Mouse (Mus musculus) liver, postnatal 0 days (tissue): Measurements from ENCODE around the gene Olfr981. TPM values are rescaled to one million over a fixed set of nuclear protein-coding genes. Genes with fewer than 3 reads are reported as not detected.
"Not testable (repeated sequence)": the region's sequence is repeated elsewhere in the genome, so short reads cannot be mapped to it uniquely, and the experiment has no call there.

ENCODE experiments used
- ATAC-seq: fragments of 200-750 bp; cut with Nextera tagmentation; 2 replicates; pipeline ENCODE4 v1.8.0; 2017; ENCODE audit warnings: mild to moderate bottlenecking, moderate library complexity
- DNase-seq: peaks from one replicate; pipeline ENCODE4 v3.0.0-alpha.2; 2016
- H3K27ac ChIP-seq: fragments of 300-500 bp; sonication (generic); 2 replicates; pipeline ENCODE4 v1.5.1; 2014; ENCODE audit warnings: antibody characterized with exemption, moderate library complexity, mild to moderate bottlenecking, low read depth
- H3K27me3 ChIP-seq: fragments of 300-500 bp; sonication (generic); 2 replicates; pipeline ENCODE4 v1.6.1; 2014; ENCODE audit warnings: low read length, control low read depth, mixed read lengths; ENCODE audit not compliant: insufficient read depth
- H3K36me3 ChIP-seq: fragments of 300-500 bp; sonication (generic); replicated peaks from 2 replicates; pipeline ENCODE4 v1.6.1; 2014; ENCODE audit warnings: mild to moderate bottlenecking, control low read depth, low read length, moderate library complexity, mixed read lengths; ENCODE audit not compliant: insufficient read depth
- H3K4me1 ChIP-seq: fragments of 300-500 bp; sonication (generic); 2 replicates; pipeline ENCODE4 v1.6.1; 2014; ENCODE audit warnings: antibody characterized with exemption, mild to moderate bottlenecking, control low read depth; ENCODE audit not compliant: insufficient read depth
- H3K4me2 ChIP-seq: fragments of 300-500 bp; sonication (generic); 2 replicates; pipeline ENCODE4 v1.6.1; 2014; ENCODE audit warnings: low read depth, mild to moderate bottlenecking, low read length, moderate library complexity, mixed read lengths
- H3K4me3 ChIP-seq: fragments of 300-500 bp; sonication (generic); 2 replicates; pipeline ENCODE4 v1.5.1; 2014; ENCODE audit warnings: low read depth, low read length
- H3K9ac ChIP-seq: fragments of 300-500 bp; sonication (generic); replicated peaks from 2 replicates; pipeline ENCODE4 v1.6.1; 2014; ENCODE audit warnings: mild to moderate bottlenecking, moderate library complexity
- H3K9me3 ChIP-seq: fragments of 300-500 bp; sonication (generic); 2 replicates; pipeline ENCODE4 v1.6.1; 2016; ENCODE audit warnings: mild to moderate bottlenecking, control low read depth, low read length, mixed read lengths
- CTCF ChIP-seq: sonication (generic); IDR thresholded peaks from 2 replicates; pipeline ENCODE4 v1.5.1; 2016; ENCODE audit warnings: antibody characterized with exemption, low read depth
- EP300 ChIP-seq: IDR thresholded peaks from 2 replicates; pipeline ENCODE4 v1.6.1; 2016; ENCODE audit warnings: antibody characterized with exemption, low read depth, mild to moderate bottlenecking
- WGBS: fragments of 180-500 bp; shearing (Covaris S2); extraction: QIAGEN DNeasy Blood & Tissue Kit; methylation state at CpG from one replicate; pipeline ENCODE4 v1.1.7; 2014; ENCODE audit not compliant: insufficient replicate concordance; 5-methylcytosine and 5-hydroxymethylcytosine counted together
- polyA plus RNA-seq: library from polyadenylated mRNA; unstranded; fragments of >200 nt; fragmentation: Nextera tagmentation; extraction: Ambion mirVana; gene quantifications from 2 replicates; pipeline ENCODE4 v1.2.1, GENCODE M21; 2015

The Olfr981 gene
- not detected in 2 replicates for polyA plus RNA-seq

- ATAC-seq (no peak), DNase-seq (no peak)
- no peaks in the 10 kb centered on the region for H3K27me3 ChIP-seq
- H3K27ac ChIP-seq = no peak within 1 kb of the TSS
- H3K4me3 ChIP-seq = no peak within 1 kb of the TSS
- no peak within 1 kb of the TSS for H3K4me2 ChIP-seq
- H3K4me1 ChIP-seq = no peaks in the 10 kb centered on the region
- 53% methylated on average over 2 of the region's 2 CpGs for WGBS
- H3K9me3 ChIP-seq = no peaks in the 10 kb centered on the region
- H3K9ac ChIP-seq = no peak within 1 kb of the TSS
- TF ChIP-seq EP300 (no peak), CTCF (no peak)
- no peaks in the 10 kb centered on the region for H3K36me3 ChIP-seq
These were observed at the start of gene Olfr981 for GRCm38 (mm10) chr9:40021164-40021563. TSS of gene Olfr981 (plus strand) at chr9:40021464.

GRCm38 (mm10) chr9:39976581-39977145 lies 44.6 kb upstream of the Olfr981 start:
- H3K27ac ChIP-seq, H3K9ac ChIP-seq, DNase-seq, H3K36me3 ChIP-seq, H3K9me3 ChIP-seq, ATAC-seq, H3K4me3 ChIP-seq, H3K4me2 ChIP-seq, H3K27me3 ChIP-seq, H3K4me1 ChIP-seq: not testable (repeated sequence)
- WGBS = 67% methylated on average over 1 of the region's 1 CpGs

DNA sequence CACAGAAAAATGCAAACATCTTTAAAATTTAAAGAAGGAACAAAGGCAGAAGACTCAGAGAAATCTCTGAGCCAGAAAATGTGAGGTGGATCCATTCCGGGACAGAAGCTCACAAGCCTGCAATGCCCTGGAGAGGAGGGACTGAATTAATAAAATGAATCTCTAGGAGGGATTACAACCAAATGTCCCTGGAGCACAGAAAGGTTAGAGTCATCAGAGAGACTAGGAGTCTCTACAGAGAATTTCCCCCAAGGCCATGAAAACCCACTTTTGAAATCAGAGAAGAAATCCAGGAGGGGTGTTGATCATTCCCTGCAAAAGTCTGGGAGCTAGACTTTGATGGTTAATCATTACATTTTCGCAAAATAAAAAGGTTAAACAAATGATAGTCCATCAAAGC lies 29.5 kb upstream of the Olfr981 start, which contains the start of gene Olfr978:
Gene Olfr978, plus strand, starts transcription at position 301 of the 400 bp plus-strand sequence.
- H3K9me3 ChIP-seq = no peaks in the 10 kb centered on the region
- H3K36me3 ChIP-seq = no peaks in the 10 kb centered on the region
- ATAC-seq = no peak
- H3K9ac ChIP-seq = no peak within 1 kb of the TSS
- H3K27me3 ChIP-seq = no peaks in the 10 kb centered on the region
- TF ChIP-seq CTCF (no peak), EP300 (no peak)
- WGBS = 76% methylated on average over 2 of the region's 2 CpGs
- no peak within 1 kb of the TSS for H3K27ac ChIP-seq
- no peak for DNase-seq
- no peaks in the 10 kb centered on the region for H3K4me1 ChIP-seq
- H3K4me2 ChIP-seq = no peak within 1 kb of the TSS
- H3K4me3 ChIP-seq = no peak within 1 kb of the TSS

- TF ChIP-seq EP300 (no peak), CTCF (no peak)
- H3K27ac ChIP-seq = no peak within 1 kb of the TSS
- DNase-seq (no peak), ATAC-seq (no peak)
- H3K9me3 ChIP-seq = no peaks in the 10 kb centered on the region
- no peak within 1 kb of the TSS for H3K4me2 ChIP-seq
- 82% methylated on average over 1 of the region's 1 CpGs for WGBS
- H3K36me3 ChIP-seq = no peaks in the 10 kb centered on the region
- no peaks in the 10 kb centered on the region for H3K27me3 ChIP-seq
- H3K9ac ChIP-seq = no peak within 1 kb of the TSS
- no peak within 1 kb of the TSS for H3K4me3 ChIP-seq
- no peaks in the 10 kb centered on the region for H3K4me1 ChIP-seq
These were observed 17.9 kb upstream of the Olfr981 start, which contains the start of gene Olfr979 for GRCm38 (mm10) chr9:40003365-40003764. TSS of gene Olfr979 (minus strand) at chr9:40003465.

GRCm38 (mm10) chr9:40009482-40009881 lies 11.8 kb upstream of the Olfr981 start, which contains the start of gene Olfr980:
TSS of gene Olfr980 (minus strand) at chr9:40009582.
- no peak for ATAC-seq
- H3K9me3 ChIP-seq = no peaks in the 10 kb centered on the region
- TF ChIP-seq CTCF = no peak
- no peak for TF ChIP-seq EP300
- H3K9ac ChIP-seq = no peak within 1 kb of the TSS
- H3K27ac ChIP-seq = no peak within 1 kb of the TSS
- no peaks in the 10 kb centered on the region for H3K4me1 ChIP-seq
- WGBS = 74% methylated on average over 1 of the region's 1 CpGs
- no peak within 1 kb of the TSS for H3K4me3 ChIP-seq
- H3K27me3 ChIP-seq = no peaks in the 10 kb centered on the region
- no peaks in the 10 kb centered on the region for H3K36me3 ChIP-seq
- no peak for DNase-seq
- no peak within 1 kb of the TSS for H3K4me2 ChIP-seq

GRCm38 (mm10) chr9:40050138-40050537 lies 28.9 kb downstream of the Olfr981 start:
- Histone ChIP-seq H3K4me3 (no peak overlapping the region), H3K36me3 (no peaks in the 10 kb centered on the region), H3K4me2 (no peak overlapping the region), H3K9me3 (no peaks in the 10 kb centered on the region), H3K9ac (no peak overlapping the region), H3K27ac (no peak overlapping the region), H3K4me1 (no peaks in the 10 kb centered on the region), H3K27me3 (no peaks in the 10 kb centered on the region)
- no peak for TF ChIP-seq EP300
- no peak for TF ChIP-seq CTCF
- DNase-seq (no peak), ATAC-seq (no peak)
- 89% methylated on average over 19 of the region's 19 CpGs for WGBS

GRCm38 (mm10) chr9:40073529-40073928 lies 52.3 kb downstream of the Olfr981 start, which contains the start of gene Olfr982:
TSS of gene Olfr982 (plus strand) at chr9:40073829.
- Histone ChIP-seq H3K4me3 (no peak within 1 kb of the TSS), H3K36me3 (no peaks in the 10 kb centered on the region), H3K4me1 (no peaks in the 10 kb centered on the region), H3K9me3 (no peaks in the 10 kb centered on the region), H3K9ac (no peak within 1 kb of the TSS), H3K27ac (no peak within 1 kb of the TSS), H3K27me3 (no peaks in the 10 kb centered on the region), H3K4me2 (no peak within 1 kb of the TSS)
- DNase-seq = no peak
- WGBS = 71% methylated on average over 2 of the region's 2 CpGs
- TF ChIP-seq EP300 (no peak), CTCF (no peak)
- no peak for ATAC-seq

Other genes starting within 250 kb of the Olfr981 start
- gene Olfr968, start 238.2 kb upstream of the Olfr981 start, polyA plus RNA-seq = not detected in 2 replicates
- not detected in 2 replicates for gene Olfr969, start 230.5 kb upstream of the Olfr981 start, polyA plus RNA-seq
- gene Olfr970, start 212.6 kb upstream of the Olfr981 start, polyA plus RNA-seq = not detected in 2 replicates
- not detected in 2 replicates for gene Olfr971, start 184.6 kb upstream of the Olfr981 start, polyA plus RNA-seq
- not detected in 2 replicates for gene Olfr972, start 155.0 kb upstream of the Olfr981 start, polyA plus RNA-seq
- not detected in 2 replicates for gene Olfr229, start 114.1 kb upstream of the Olfr981 start, polyA plus RNA-seq
- not detected in 2 replicates for gene Olfr974, start 84.0 kb upstream of the Olfr981 start, polyA plus RNA-seq
- gene Olfr975, start 69.4 kb upstream of the Olfr981 start, polyA plus RNA-seq = not detected in 2 replicates
- gene Olfr976, start 60.3 kb upstream of the Olfr981 start, polyA plus RNA-seq = not detected in 2 replicates
- not detected in 2 replicates for gene Olfr978, start 29.4 kb upstream of the Olfr981 start, polyA plus RNA-seq
- gene Olfr979, start 18.0 kb upstream of the Olfr981 start, polyA plus RNA-seq = not detected in 2 replicates
- not detected in 2 replicates for gene Olfr980, start 11.9 kb upstream of the Olfr981 start, polyA plus RNA-seq
- gene Olfr982, start 52.4 kb downstream of the Olfr981 start, polyA plus RNA-seq = not detected in 2 replicates
- gene Olfr983, start 72.1 kb downstream of the Olfr981 start, polyA plus RNA-seq = not detected in 2 replicates
- gene Olfr984, start 92.7 kb downstream of the Olfr981 start, polyA plus RNA-seq = not detected in 2 replicates
- not detected in 2 replicates for gene Olfr985, start 108.7 kb downstream of the Olfr981 start, polyA plus RNA-seq
- gene Tmem225, start 126.7 kb downstream of the Olfr981 start, polyA plus RNA-seq = not detected in 2 replicates
- gene Olfr986, start 159.5 kb downstream of the Olfr981 start, polyA plus RNA-seq = not detected in 2 replicates
- gene Zfp202, start 170.9 kb downstream of the Olfr981 start, polyA plus RNA-seq = 0.60 and 0.78 TPM in 2 replicates
- gene Scn3b, start 247.8 kb downstream of the Olfr981 start, polyA plus RNA-seq = 0.15 TPM in 2 replicates